Mouse (Mus musculus) hindbrain, embryonic 11.5 days (tissue): Measurements from ENCODE around the gene Pias1. TPM values are rescaled to one million over a fixed set of nuclear protein-coding genes. Genes with fewer than 3 reads are reported as not detected.
A peak's percentile ranks its signal among the peaks of the same experiment; 100 is the strongest.

Experiments
- ATAC-seq: fragments of 200-750 bp; cut with Nextera tagmentation; 2 replicates; pipeline ENCODE4 v1.8.0; 2017; ENCODE audit warnings: mild to moderate bottlenecking, moderate TSS enrichment, moderate library complexity; ENCODE audit not compliant: low FRiP score
- DNase-seq: peaks from one replicate; pipeline ENCODE4 v3.0.0-alpha.2; 2015; ENCODE audit warnings: low spot score
- H3K27ac ChIP-seq: fragments of 300-500 bp; sonication (generic); 2 replicates; pipeline ENCODE4 v1.5.1; 2014; ENCODE audit warnings: mild to moderate bottlenecking, low read depth, low read length
- H3K27me3 ChIP-seq: fragments of 300-500 bp; sonication (generic); 2 replicates; pipeline ENCODE4 v1.6.1; 2014; ENCODE audit warnings: mild to moderate bottlenecking, low read length, moderate library complexity, mixed read lengths; ENCODE audit not compliant: control insufficient read depth, insufficient read depth
- H3K36me3 ChIP-seq: fragments of 300-500 bp; sonication (generic); 2 replicates; pipeline ENCODE4 v1.6.1; 2014; ENCODE audit warnings: mild to moderate bottlenecking, low read length, moderate library complexity, mixed read lengths; ENCODE audit not compliant: control insufficient read depth, insufficient read depth
- H3K4me1 ChIP-seq: fragments of 300-500 bp; sonication (generic); replicated peaks from 2 replicates; pipeline ENCODE4 v1.6.1; 2014; ENCODE audit warnings: low read length, mixed read lengths; ENCODE audit not compliant: control insufficient read depth, insufficient read depth
- H3K4me2 ChIP-seq: fragments of 300-500 bp; sonication (generic); replicated peaks from 2 replicates; pipeline ENCODE4 v1.6.1; 2014; ENCODE audit warnings: mild to moderate bottlenecking, low read depth, low read length
- H3K4me3 ChIP-seq: fragments of 300-500 bp; sonication (generic); 2 replicates; pipeline ENCODE4 v1.5.1; 2014; ENCODE audit warnings: low read depth, low read length
- H3K9ac ChIP-seq: fragments of 300-500 bp; sonication (generic); 2 replicates; pipeline ENCODE4 v1.6.1; 2014; ENCODE audit warnings: low read depth, low read length
- H3K9me3 ChIP-seq: fragments of 300-500 bp; sonication (generic); 2 replicates; pipeline ENCODE4 v1.6.1; 2016; ENCODE audit warnings: low read length; ENCODE audit not compliant: control insufficient read depth
- WGBS: fragments of 180-500 bp; shearing (Covaris S2); extraction: QIAGEN DNeasy Blood & Tissue Kit; methylation state at CpG from one replicate; pipeline ENCODE4 v1.1.7; 2014; 5-methylcytosine and 5-hydroxymethylcytosine counted together
- polyA plus RNA-seq: library from polyadenylated mRNA; unstranded; fragments of >200 nt; fragmentation: Nextera tagmentation; extraction: Ambion mirVana; gene quantifications from 2 replicates; pipeline ENCODE4 v1.2.1, GENCODE M21; 2014

Gene Pias1
- polyA plus RNA-seq, 1 experiment from 2014 or later = 71.5 TPM

DNA sequence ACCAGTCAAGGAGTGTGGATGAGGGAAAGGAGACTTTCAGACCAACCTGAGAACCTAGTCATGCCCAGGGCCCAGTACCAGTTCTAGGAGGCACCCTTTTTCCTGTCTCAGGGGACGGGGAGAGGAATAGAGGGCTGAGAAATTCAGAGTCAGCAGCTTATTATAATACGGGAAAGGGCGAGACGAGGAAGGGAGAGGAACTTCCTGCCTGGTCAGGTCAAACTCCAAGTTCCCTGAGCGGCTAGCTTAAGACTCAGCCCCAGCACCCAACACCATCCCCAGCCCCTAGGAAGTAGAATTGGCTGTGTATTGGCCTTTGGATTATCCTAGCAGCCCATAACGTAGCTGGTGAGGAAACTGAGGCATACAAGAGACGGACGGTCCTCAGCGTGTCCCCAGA is 130.5 kb downstream of the Pias1 start:
- Histone ChIP-seq H3K27me3 (no peaks in the 10 kb centered on the region), H3K4me1 (peaks cover 5% of the 10 kb centered on the region; the same call in 1 of the 2 replicates), H3K36me3 (no peaks in the 10 kb centered on the region), H3K9me3 (no peaks in the 10 kb centered on the region), H3K4me3 (no peak overlapping the region), H3K27ac (no peak overlapping the region), H3K9ac (no peak overlapping the region), H3K4me2 (no peak overlapping the region)
- ATAC-seq (no peak), DNase-seq (no peak)
- WGBS = 81% methylated on average over 9 of the region's 9 CpGs

DNA sequence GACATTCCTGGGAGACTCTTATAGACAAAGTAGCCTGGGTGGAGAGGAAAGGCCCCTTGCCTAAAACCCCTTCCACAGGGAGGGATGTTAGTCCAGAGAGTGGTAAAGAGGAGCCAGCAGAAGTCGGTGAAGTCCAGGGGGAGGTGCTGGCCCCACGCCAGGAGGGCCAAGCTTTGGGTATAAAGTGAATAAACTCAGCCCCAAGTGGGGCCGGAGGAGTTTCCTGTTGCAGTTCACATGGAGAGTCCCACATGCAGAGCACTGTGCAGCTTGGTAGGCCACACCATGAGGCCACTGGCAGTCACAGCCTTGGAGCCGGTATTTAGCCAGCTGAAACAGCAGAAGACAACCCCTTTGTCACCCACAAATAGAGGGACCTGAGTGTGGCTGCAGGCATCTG is 133.2 kb downstream of the Pias1 start:
- no peak overlapping the region for H3K27ac ChIP-seq
- no peaks in the 10 kb centered on the region for H3K36me3 ChIP-seq
- H3K9ac ChIP-seq = no peak overlapping the region
- WGBS = 76% methylated on average over 4 of the region's 4 CpGs
- H3K4me1 ChIP-seq = peaks cover 5% of the 10 kb centered on the region; the same call in 1 of the 2 replicates
- ATAC-seq = no peak
- H3K9me3 ChIP-seq = no peaks in the 10 kb centered on the region
- no peak for DNase-seq
- no peaks in the 10 kb centered on the region for H3K27me3 ChIP-seq
- no peak overlapping the region for H3K4me3 ChIP-seq
- no peak overlapping the region for H3K4me2 ChIP-seq

DNA sequence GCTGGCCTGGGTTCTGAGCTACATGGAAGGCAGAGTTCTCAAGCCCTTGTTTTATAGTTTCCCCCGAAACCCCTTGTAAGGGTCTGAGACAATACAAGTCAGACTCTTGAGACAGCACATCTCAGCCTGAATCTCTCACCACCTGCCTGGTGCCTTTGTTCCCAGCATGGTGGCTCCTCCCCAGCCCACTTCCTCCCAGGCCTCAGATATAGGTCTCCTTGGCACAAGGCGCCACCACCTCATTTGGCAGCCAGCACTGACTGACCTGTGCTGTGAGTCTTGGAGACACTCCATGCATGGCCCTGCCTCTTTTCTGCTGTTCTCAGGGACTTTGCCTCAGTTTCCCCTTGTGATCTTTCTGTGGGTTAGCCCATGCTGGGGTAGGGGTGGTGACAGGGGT is 136.2 kb downstream of the Pias1 start:
- no peak for DNase-seq
- Histone ChIP-seq H3K4me2 (no peak overlapping the region), H3K9me3 (no peaks in the 10 kb centered on the region), H3K36me3 (no peaks in the 10 kb centered on the region), H3K4me1 (peaks cover 3% of the 10 kb centered on the region; the same call in 1 of the 2 replicates), H3K27ac (no peak overlapping the region), H3K9ac (no peak overlapping the region), H3K4me3 (no peak overlapping the region), H3K27me3 (no peaks in the 10 kb centered on the region)
- ATAC-seq = no peak
- 60% methylated on average over 2 of the region's 2 CpGs for WGBS

DNA sequence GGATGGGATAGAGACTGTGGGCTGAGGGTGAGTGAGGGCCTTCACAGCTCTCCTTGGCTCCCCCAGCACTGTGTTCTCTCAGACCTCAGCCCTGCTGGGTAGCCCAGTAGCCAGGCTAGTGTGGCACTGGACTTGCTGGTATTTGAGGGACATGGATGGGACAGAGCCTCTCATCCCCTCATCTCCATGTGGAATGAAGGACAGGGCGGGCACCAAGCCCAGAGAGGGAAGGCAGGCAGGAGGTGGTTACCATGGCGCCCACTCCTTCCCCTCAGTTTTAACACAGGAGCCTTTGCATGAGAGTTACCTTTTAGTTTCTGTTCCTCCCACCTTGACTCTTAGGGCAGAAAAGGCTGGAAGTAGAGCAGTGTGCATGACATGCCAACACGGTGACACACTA is 139.1 kb downstream of the Pias1 start:
- H3K4me3 ChIP-seq = no peak overlapping the region
- H3K4me2 ChIP-seq = no peak overlapping the region
- no peak for DNase-seq
- H3K4me1 ChIP-seq = no peaks in the 10 kb centered on the region
- H3K27me3 ChIP-seq = no peaks in the 10 kb centered on the region
- no peak overlapping the region for H3K9ac ChIP-seq
- 78% methylated on average over 3 of the region's 3 CpGs for WGBS
- ATAC-seq = no peak
- H3K36me3 ChIP-seq = no peaks in the 10 kb centered on the region
- H3K9me3 ChIP-seq = no peaks in the 10 kb centered on the region
- H3K27ac ChIP-seq = no peak overlapping the region

DNA sequence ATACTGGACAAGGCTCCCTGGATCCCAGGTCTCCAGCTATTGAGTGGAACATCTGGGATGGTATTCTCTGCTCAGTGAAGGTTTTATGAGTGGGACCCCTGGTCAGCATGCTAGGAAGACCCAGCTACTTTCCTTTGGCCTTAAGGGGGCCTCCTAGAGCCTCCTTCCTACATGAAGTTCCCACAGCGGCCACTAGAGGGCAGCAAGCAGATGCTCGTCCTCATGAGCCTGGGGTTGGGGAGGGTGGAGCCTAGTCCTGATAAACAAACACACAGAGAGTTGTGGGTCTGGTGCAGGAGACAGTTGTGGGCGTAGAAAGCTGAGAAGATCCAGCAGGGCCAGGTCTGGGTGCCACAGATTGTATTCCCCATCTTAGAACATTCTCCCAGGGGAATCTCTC is 140.0 kb downstream of the Pias1 start:
- no peaks in the 10 kb centered on the region for H3K4me1 ChIP-seq
- H3K9ac ChIP-seq = no peak overlapping the region
- H3K9me3 ChIP-seq = no peaks in the 10 kb centered on the region
- no peaks in the 10 kb centered on the region for H3K36me3 ChIP-seq
- ATAC-seq (0 out of 2 replicates have a peak, but pooled peaks have one; percentile 35), DNase-seq (peak; percentile 95)
- H3K27ac ChIP-seq = no peak overlapping the region
- H3K4me2 ChIP-seq = no peak overlapping the region
- 7% methylated on average over 3 of the region's 3 CpGs for WGBS
- no peak overlapping the region for H3K4me3 ChIP-seq
- no peaks in the 10 kb centered on the region for H3K27me3 ChIP-seq

DNA sequence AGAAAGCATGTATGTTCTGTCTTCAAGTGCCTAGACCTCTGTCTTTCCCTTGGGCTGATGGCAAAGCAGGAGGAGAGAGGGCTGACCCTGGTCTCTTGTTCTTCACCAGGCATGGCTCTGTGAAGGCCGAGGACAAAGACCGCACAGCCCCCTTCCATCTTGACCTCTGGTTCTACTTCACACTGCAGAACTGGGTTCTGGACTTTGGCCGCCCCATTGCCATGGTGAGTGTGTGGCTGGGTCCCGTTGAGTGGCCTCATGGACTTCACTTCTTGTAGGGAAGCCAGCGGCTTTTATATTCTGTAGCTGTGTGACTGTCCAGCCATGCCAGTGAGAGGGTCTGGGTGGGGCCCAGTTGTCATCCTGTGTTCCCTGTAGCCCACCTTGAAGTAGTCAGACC is 143.3 kb downstream of the Pias1 start:
- Histone ChIP-seq H3K4me2 (no peak overlapping the region), H3K27me3 (no peaks in the 10 kb centered on the region), H3K27ac (no peak overlapping the region), H3K4me1 (peaks cover 3% of the 10 kb centered on the region; the same call in 1 of the 2 replicates), H3K4me3 (no peak overlapping the region), H3K9ac (no peak overlapping the region), H3K9me3 (no peaks in the 10 kb centered on the region), H3K36me3 (no peaks in the 10 kb centered on the region)
- ATAC-seq (no peak), DNase-seq (no peak)
- 96% methylated on average over 5 of the region's 5 CpGs for WGBS

DNA sequence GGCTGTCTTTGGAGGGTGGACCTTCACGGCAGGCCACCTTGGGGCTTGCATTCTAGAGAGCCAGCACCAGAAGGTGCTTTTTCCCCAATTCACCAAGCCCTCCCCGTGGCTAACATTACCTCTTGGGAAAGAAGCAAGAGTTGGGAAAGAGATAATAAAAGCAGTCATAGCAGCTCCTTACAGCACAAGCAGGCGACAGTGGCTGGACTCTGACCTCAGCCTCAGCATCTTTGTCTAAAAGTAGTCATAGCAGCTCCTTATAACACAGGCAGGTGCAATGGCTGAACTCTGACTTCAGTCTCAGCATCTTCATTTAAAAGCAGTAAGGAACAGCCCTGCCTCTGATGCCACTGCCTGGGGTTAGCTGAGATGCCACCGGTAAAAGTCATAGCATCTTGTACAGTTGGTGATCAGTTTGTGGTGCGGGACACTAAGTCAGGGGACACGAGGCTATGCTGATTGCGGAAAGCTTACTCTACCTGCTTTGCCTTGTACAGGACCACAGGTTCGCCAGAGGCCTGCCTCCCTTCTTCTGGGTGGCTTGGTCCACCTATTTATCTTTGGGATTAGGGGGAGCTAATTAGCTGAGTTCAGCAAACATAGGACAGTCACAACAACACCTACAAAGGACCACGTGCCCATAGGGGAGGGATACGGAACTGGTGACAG is 144.2 kb downstream of the Pias1 start:
- no peak for DNase-seq
- no peaks in the 10 kb centered on the region for H3K9me3 ChIP-seq
- H3K4me2 ChIP-seq = no peak overlapping the region
- H3K9ac ChIP-seq = no peak overlapping the region
- no peak overlapping the region for H3K27ac ChIP-seq
- H3K36me3 ChIP-seq = no peaks in the 10 kb centered on the region
- no peak for ATAC-seq
- WGBS = 84% methylated on average over 10 of the region's 10 CpGs
- H3K4me1 ChIP-seq = peaks cover 6% of the 10 kb centered on the region; the same call in 1 of the 2 replicates
- H3K27me3 ChIP-seq = no peaks in the 10 kb centered on the region
- no peak overlapping the region for H3K4me3 ChIP-seq

DNA sequence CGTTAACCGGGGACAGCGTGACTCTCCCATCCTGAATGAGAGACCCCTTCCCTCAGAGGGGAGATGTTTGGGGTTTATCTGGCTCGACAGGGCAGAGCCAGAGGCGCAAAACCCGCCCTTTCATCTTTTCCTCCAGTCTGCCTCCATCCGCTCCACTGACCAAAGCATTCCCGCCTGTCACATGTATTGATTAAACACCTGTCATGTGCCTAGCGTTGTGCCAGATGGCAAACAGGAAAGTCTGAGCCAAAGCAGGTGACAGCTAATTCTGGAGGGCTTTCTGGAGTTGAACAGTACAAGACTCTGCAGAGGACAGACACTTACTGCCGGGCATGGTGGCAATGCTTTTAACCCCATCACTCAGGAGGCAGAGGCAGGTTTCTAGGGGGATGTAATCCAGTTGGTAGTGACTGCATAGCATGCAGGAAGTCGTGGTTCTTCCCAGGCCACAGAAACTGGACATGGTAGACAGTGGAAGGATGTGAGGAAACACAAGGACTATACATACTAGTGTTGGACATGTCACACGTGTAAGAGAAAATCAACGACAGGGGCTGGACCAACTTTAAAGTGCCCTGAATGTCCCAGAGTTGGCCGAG is 148.5 kb downstream of the Pias1 start:
- DNase-seq (no peak), ATAC-seq (peak; percentile 14)
- Histone ChIP-seq H3K4me3 (peak overlapping the region; percentile 53), H3K36me3 (no peaks in the 10 kb centered on the region), H3K4me1 (peaks cover 6% of the 10 kb centered on the region; the same call in 1 of the 2 replicates), H3K27me3 (no peaks in the 10 kb centered on the region), H3K27ac (peak overlapping the region; percentile 72), H3K9me3 (no peaks in the 10 kb centered on the region), H3K4me2 (peak overlapping the region; percentile 74), H3K9ac (peak overlapping the region; percentile 77)
- WGBS = 18% methylated on average over 14 of the region's 14 CpGs
